ENCODE assay signal across 8 mouse cellular contexts in the genomic region with DNA sequence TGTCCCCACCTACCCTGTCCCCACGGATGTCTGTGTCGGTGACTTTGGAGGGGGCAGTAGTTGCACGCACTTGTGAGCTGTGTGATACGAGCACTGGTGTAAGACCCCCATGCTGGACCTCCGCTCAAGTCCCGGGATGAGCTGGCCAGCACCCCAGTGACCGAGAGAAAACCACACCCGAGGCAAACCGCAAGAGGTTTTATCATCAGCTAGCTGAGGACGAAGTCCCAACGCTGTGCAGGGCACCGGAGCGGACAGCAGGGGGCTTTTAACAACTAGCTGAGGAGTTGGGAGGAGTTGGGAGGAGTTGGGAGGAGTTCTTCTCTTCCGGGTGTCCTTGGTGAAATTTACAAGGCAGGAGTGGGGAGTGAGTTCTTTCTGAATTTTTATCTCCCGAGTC. TPM values are rescaled to one million over a fixed set of nuclear protein-coding genes. Genes with fewer than 3 reads are reported as not detected.
DNase-seq lines count a peak whose midpoint lies in the region; ATAC-seq and TF ChIP-seq lines count a peak whose summit lies in the region.

No protein-coding gene starts in this region.

- peak overlapping the region; percentile 10; the same call in 1 of the 2 replicates for H3K9ac ChIP-seq in forebrain, embryonic 14.5 days (ENCODE audit: low read length)

- H3K4me3 ChIP-seq in forebrain, embryonic 14.5 days (ENCODE audit: low read depth, low read length) = no peak overlapping the region
- no peak overlapping the region for H3K4me3 ChIP-seq in cerebellum, adult 2 months (replicated peaks; ENCODE audit: insufficient read depth, low read depth, low read length)

- no peaks in the 10 kb centered on the region for H3K9me3 ChIP-seq in forebrain, embryonic 14.5 days (replicated peaks; ENCODE audit: control insufficient read depth, low read length)

- DNase-seq in urinary bladder, postnatal 25 days (ENCODE audit: low spot score) = peak; percentile 69
- no peak for DNase-seq in urinary bladder, adult 2 months (ENCODE audit: low spot score)
- DNase-seq in forebrain, embryonic 14.5 days (ENCODE audit: low spot score) = peak; percentile 61
- peak; percentile 45 for DNase-seq in left cerebral cortex, postnatal 4 days
- DNase-seq in spleen, postnatal 4 days (ENCODE audit: low spot score in 2 of 2) = peak; percentile 83 to 85
- DNase-seq in cerebellum, adult 2 months = no peak

- no peaks in the 10 kb centered on the region for H3K36me3 ChIP-seq in forebrain, embryonic 14.5 days (ENCODE audit: control insufficient read depth, insufficient read depth, low read length)

- ATAC-seq in forebrain, embryonic 14.5 days = no peak
- peak; percentile 48 to 64; a peak in 1 of 4 replicates for ATAC-seq in hematopoietic stem cell, adult 5-6 weeks (replicated peaks in 1 of 2; ENCODE audit: insufficient read depth in 1 of 2, low FRiP score in 2 of 2, low TSS enrichment in 1 of 2, low read depth in 1 of 2, poor library complexity in 2 of 2, severe bottlenecking in 2 of 2)
- peak; percentile 80 for ATAC-seq in megakaryocyte, adult 5-6 weeks (ENCODE audit: poor library complexity, severe bottlenecking)

- peaks cover 8% of the 10 kb centered on the region for H3K4me1 ChIP-seq in forebrain, embryonic 14.5 days (ENCODE audit: control insufficient read depth, insufficient read depth, low read length)
- 0 out of 2 replicates have a peak, but pooled peaks cover 3% of the 10 kb centered on the region for H3K4me1 ChIP-seq in cerebellum, adult 2 months (ENCODE audit: control insufficient read depth, insufficient read depth, low read length)

- intact Hi-C loops in left cerebral cortex, postnatal 4 days (cut with DNase I) = no loop called here

- no peak for TF ChIP-seq CTCF in cerebellum, adult 2 months (IDR thresholded peaks at IDR 0.05; ENCODE audit: borderline replicate concordance, insufficient read depth, low read depth, low read length)

- H3K27me3 ChIP-seq in forebrain, embryonic 14.5 days (replicated peaks; ENCODE audit: control insufficient read depth, insufficient read depth, low read length) = no peaks in the 10 kb centered on the region
- H3K27me3 ChIP-seq in cerebellum, adult 2 months (ENCODE audit: control insufficient read depth, insufficient read depth, low read length) = no peaks in the 10 kb centered on the region

- peak overlapping the region; percentile 31 for H3K4me2 ChIP-seq in forebrain, embryonic 14.5 days (ENCODE audit: low read length)

- WGBS in forebrain, embryonic 14.5 days = 30% methylated on average over 15 of the region's 15 CpGs
- WGBS in cerebellum, adult 2 months = 19% methylated on average over 15 of the region's 15 CpGs

- H3K27ac ChIP-seq in forebrain, embryonic 14.5 days (ENCODE audit: low read depth, low read length) = no peak overlapping the region
- H3K27ac ChIP-seq in cerebellum, adult 2 months (ENCODE audit: insufficient read depth, low read length) = no peak overlapping the region

- no peak for TF ChIP-seq POLR2A in cerebellum, adult 2 months (IDR thresholded peaks at IDR 0.05; ENCODE audit: borderline replicate concordance, insufficient read depth, low read length)

RNA-seq across cellular contexts. Expression of a gene that starts 2.0 kb away (rescaled TPM):
- 0.44 and 0.72 TPM in 2 replicates for polyA plus RNA-seq in urinary bladder, adult 2 months (2012; rRNA removed)
- polyA plus RNA-seq in forebrain, embryonic 14.5 days (2014; fragmentation: Nextera tagmentation; extraction: Ambion mirVana) = 2.2 and 3.3 TPM in 2 replicates
- total RNA-seq in hematopoietic stem cell, adult 5-6 weeks (2017) = 15.8 and 34.0 TPM in 2 replicates
- total RNA-seq in left cerebral cortex, postnatal 4 days (2021) = 1 to 10 TPM; 1.4 to 1.8 TPM
- total RNA-seq in megakaryocyte, adult 5-6 weeks (2015) = 3.7 and 3.9 TPM in 2 replicates
- total RNA-seq in megakaryocyte, adult 5-6 weeks (2017) = 12.6 and 17.0 TPM in 2 replicates
- 0.24 and 0.65 TPM in 2 replicates for polyA plus RNA-seq in cerebellum, adult 2 months (2012; rRNA removed)

RNA-seq across cellular contexts. Expression of a gene that starts 16.3 kb away (rescaled TPM):
- 40.0 and 42.7 TPM in 2 replicates for polyA plus RNA-seq in urinary bladder, adult 2 months (2012; rRNA removed)
- polyA plus RNA-seq in forebrain, embryonic 14.5 days (2014; fragmentation: Nextera tagmentation; extraction: Ambion mirVana) = 4.3 and 6.0 TPM in 2 replicates
- total RNA-seq in hematopoietic stem cell, adult 5-6 weeks (2017) = 15.6 and 25.2 TPM in 2 replicates
- 10 to 100 TPM; 30.7 to 31.7 TPM for total RNA-seq in left cerebral cortex, postnatal 4 days (2021)
- 10.7 and 11.7 TPM in 2 replicates for total RNA-seq in megakaryocyte, adult 5-6 weeks (2015)
- 17.0 and 17.6 TPM in 2 replicates for total RNA-seq in megakaryocyte, adult 5-6 weeks (2017)
- polyA plus RNA-seq in cerebellum, adult 2 months (2012; rRNA removed) = 86.0 and 99.2 TPM in 2 replicates

RNA-seq across cellular contexts. Expression of a gene that starts 22.4 kb away (rescaled TPM):
- polyA plus RNA-seq in urinary bladder, adult 2 months (2012; rRNA removed) = 153 and 165 TPM in 2 replicates
- 177 and 185 TPM in 2 replicates for polyA plus RNA-seq in forebrain, embryonic 14.5 days (2014; fragmentation: Nextera tagmentation; extraction: Ambion mirVana)
- 51.8 and 71.4 TPM in 2 replicates for total RNA-seq in hematopoietic stem cell, adult 5-6 weeks (2017)
- 100 to 1,000 TPM in 1 of 2 experiments, 10 to 100 TPM in 1; 99.4 to 102 TPM for total RNA-seq in left cerebral cortex, postnatal 4 days (2021)
- total RNA-seq in megakaryocyte, adult 5-6 weeks (2015) = 40.4 and 48.1 TPM in 2 replicates
- 33.6 and 38.3 TPM in 2 replicates for total RNA-seq in megakaryocyte, adult 5-6 weeks (2017)
- polyA plus RNA-seq in cerebellum, adult 2 months (2012; rRNA removed) = 146 and 148 TPM in 2 replicates

RNA-seq across cellular contexts. Expression of a gene that starts 39.2 kb away (rescaled TPM):
- 25.8 and 33.1 TPM in 2 replicates for polyA plus RNA-seq in urinary bladder, adult 2 months (2012; rRNA removed)
- polyA plus RNA-seq in forebrain, embryonic 14.5 days (2014; fragmentation: Nextera tagmentation; extraction: Ambion mirVana) = 10.2 and 12.4 TPM in 2 replicates
- total RNA-seq in hematopoietic stem cell, adult 5-6 weeks (2017) = 8.2 and 9.2 TPM in 2 replicates
- total RNA-seq in left cerebral cortex, postnatal 4 days (2021) = 10 to 100 TPM; 30.2 to 30.4 TPM
- 24.9 and 25.4 TPM in 2 replicates for total RNA-seq in megakaryocyte, adult 5-6 weeks (2015)
- 6.3 and 8.2 TPM in 2 replicates for total RNA-seq in megakaryocyte, adult 5-6 weeks (2017)
- 37.8 and 43.1 TPM in 2 replicates for polyA plus RNA-seq in cerebellum, adult 2 months (2012; rRNA removed)

RNA-seq across cellular contexts. Expression of a gene that starts 44.7 kb away (rescaled TPM):
- 67.0 and 104 TPM in 2 replicates for polyA plus RNA-seq in urinary bladder, adult 2 months (2012; rRNA removed)
- polyA plus RNA-seq in forebrain, embryonic 14.5 days (2014; fragmentation: Nextera tagmentation; extraction: Ambion mirVana) = 7,624 and 8,172 TPM in 2 replicates
- 1,445 and 1,820 TPM in 2 replicates for total RNA-seq in hematopoietic stem cell, adult 5-6 weeks (2017)
- 1,000 to 10,000 TPM; 3,425 to 3,590 TPM for total RNA-seq in left cerebral cortex, postnatal 4 days (2021)
- total RNA-seq in megakaryocyte, adult 5-6 weeks (2015) = 563 and 570 TPM in 2 replicates
- total RNA-seq in megakaryocyte, adult 5-6 weeks (2017) = 790 and 821 TPM in 2 replicates
- 361 and 454 TPM in 2 replicates for polyA plus RNA-seq in cerebellum, adult 2 months (2012; rRNA removed)

Comparison
In these comparisons a context has a peak if more than half of its experiments do, and no peak if none do; other contexts are left out.
1. DNase-seq: peak in urinary bladder, postnatal 25 days (single experiment), forebrain, embryonic 14.5 days (single experiment), left cerebral cortex, postnatal 4 days (single experiment) and spleen, postnatal 4 days (2 of 2); none in urinary bladder, adult 2 months (single experiment) and cerebellum, adult 2 months (0 of 2).